Mouse (Mus musculus) neural tube, embryonic 15.5 days (tissue): ENCODE results near the gene Topors. TPM values are rescaled to one million over a fixed set of nuclear protein-coding genes. Genes with fewer than 3 reads are reported as not detected.

Experiments
- ATAC-seq: fragments of 200-750 bp; cut with Nextera tagmentation; 2 replicates; pipeline ENCODE4 v1.8.0; 2017; ENCODE audit warnings: mild to moderate bottlenecking, moderate TSS enrichment, moderate library complexity; ENCODE audit not compliant: low FRiP score
- H3K27ac ChIP-seq: fragments of 300-500 bp; sonication (generic); replicated peaks from 2 replicates; pipeline ENCODE4 v1.5.1; 2015; ENCODE audit warnings: mild to moderate bottlenecking, inconsistent platforms
- H3K27me3 ChIP-seq: fragments of 300-500 bp; sonication (generic); replicated peaks from 2 replicates; pipeline ENCODE4 v1.6.1; 2015; ENCODE audit warnings: inconsistent platforms
- H3K36me3 ChIP-seq: fragments of 300-500 bp; sonication (generic); 2 replicates; pipeline ENCODE4 v1.6.1; 2015; ENCODE audit warnings: inconsistent platforms
- H3K4me1 ChIP-seq: fragments of 300-500 bp; sonication (generic); 2 replicates; pipeline ENCODE4 v1.6.1; 2015; ENCODE audit warnings: inconsistent platforms
- H3K4me2 ChIP-seq: fragments of 300-500 bp; sonication (generic); 2 replicates; pipeline ENCODE4 v1.6.1; 2015; ENCODE audit warnings: inconsistent platforms, mild to moderate bottlenecking, moderate library complexity
- H3K4me3 ChIP-seq: fragments of 300-500 bp; sonication (generic); replicated peaks from 2 replicates; pipeline ENCODE4 v1.5.1; 2015; ENCODE audit warnings: mild to moderate bottlenecking, inconsistent platforms
- H3K9ac ChIP-seq: fragments of 300-500 bp; sonication (generic); replicated peaks from 2 replicates; pipeline ENCODE4 v1.6.1; 2015; ENCODE audit warnings: mild to moderate bottlenecking, inconsistent platforms
- H3K9me3 ChIP-seq: fragments of 300-500 bp; sonication (generic); replicated peaks from 2 replicates; pipeline ENCODE4 v1.6.1; 2016; ENCODE audit warnings: inconsistent platforms
- WGBS: fragments of 180-500 bp; shearing (Covaris S2); methylation state at CpG from one replicate; pipeline ENCODE4 v1.1.7; 2015; ENCODE audit warnings: mixed read lengths; 5-methylcytosine and 5-hydroxymethylcytosine counted together
- polyA plus RNA-seq: library from polyadenylated mRNA; unstranded; fragments of >200 nt; fragmentation: Nextera tagmentation; extraction: Ambion mirVana; gene quantifications from 2 replicates; pipeline ENCODE4 v1.2.1, GENCODE M21; 2015

Gene Topors
- polyA plus RNA-seq, 1 experiment from 2014 or later: 30.0 TPM

GRCm38 (mm10) chr4:40243006-40243405 is 26.6 kb downstream of the Topors start:
- H3K9me3 ChIP-seq: no peaks in the 10 kb centered on the region
- H3K4me2 ChIP-seq: no peak overlapping the region
- no peaks in the 10 kb centered on the region for H3K36me3 ChIP-seq
- H3K4me3 ChIP-seq: no peak overlapping the region
- no peak overlapping the region for H3K27ac ChIP-seq
- no peak for ATAC-seq
- peaks cover 17% of the 10 kb centered on the region for H3K4me1 ChIP-seq
- 79% methylated on average over 4 of the region's 4 CpGs for WGBS
- H3K27me3 ChIP-seq: no peaks in the 10 kb centered on the region
- no peak overlapping the region for H3K9ac ChIP-seq

- 59% methylated on average over 6 of the region's 6 CpGs for WGBS
- Histone ChIP-seq H3K27me3 (no peaks in the 10 kb centered on the region), H3K27ac (no peak overlapping the region), H3K9me3 (no peaks in the 10 kb centered on the region), H3K4me2 (no peak overlapping the region), H3K4me3 (no peak overlapping the region), H3K9ac (no peak overlapping the region), H3K4me1 (peaks cover 17% of the 10 kb centered on the region), H3K36me3 (no peaks in the 10 kb centered on the region)
- ATAC-seq: no peak
Measured at GRCm38 (mm10) chr4:40241928-40242327, 27.7 kb downstream of the Topors start.

GRCm38 (mm10) chr4:40240272-40240744 is 29.3 kb downstream of the Topors start:
- H3K4me1 ChIP-seq: peaks cover 17% of the 10 kb centered on the region
- H3K36me3 ChIP-seq: no peaks in the 10 kb centered on the region
- peak overlapping the region; percentile 77 for H3K4me2 ChIP-seq
- H3K27ac ChIP-seq: no peak overlapping the region
- 40% methylated on average over 5 of the region's 5 CpGs for WGBS
- H3K27me3 ChIP-seq: no peaks in the 10 kb centered on the region
- H3K9me3 ChIP-seq: no peaks in the 10 kb centered on the region
- no peak overlapping the region for H3K9ac ChIP-seq
- 0 out of 2 replicates have a peak, but pooled peaks have one; percentile 14 for ATAC-seq
- peak overlapping the region; percentile 47 for H3K4me3 ChIP-seq

GRCm38 (mm10) chr4:40239409-40240271 is 30.0 kb downstream of the Topors start, which contains the start of gene Ddx58:
Ddx58 (minus strand) TSS chr4:40239828.
- peaks cover 17% of the 10 kb centered on the region for H3K4me1 ChIP-seq
- peak within 1 kb of the TSS; percentile 50 for H3K9ac ChIP-seq
- peak; percentile 57; the same call in 1 of the 2 replicates for ATAC-seq
- H3K9me3 ChIP-seq: no peaks in the 10 kb centered on the region
- WGBS: 3% methylated on average over 33 of the region's 35 CpGs
- no peaks in the 10 kb centered on the region for H3K27me3 ChIP-seq
- 0 out of 2 replicates have a peak within 1 kb of the TSS, but pooled peaks have one; percentile 45 for H3K27ac ChIP-seq
- H3K4me3 ChIP-seq: peak within 1 kb of the TSS; percentile 47
- peak within 1 kb of the TSS; percentile 77 for H3K4me2 ChIP-seq
- no peaks in the 10 kb centered on the region for H3K36me3 ChIP-seq

GRCm38 (mm10) chr4:40238483-40239408 is 30.9 kb downstream of the Topors start:
- Histone ChIP-seq H3K36me3 (no peaks in the 10 kb centered on the region), H3K4me2 (peak overlapping the region; percentile 77), H3K9me3 (no peaks in the 10 kb centered on the region), H3K4me3 (peak overlapping the region; percentile 47), H3K9ac (peak overlapping the region; percentile 50), H3K4me1 (peaks cover 17% of the 10 kb centered on the region), H3K27me3 (no peaks in the 10 kb centered on the region), H3K27ac (0 out of 2 replicates have a peak overlapping the region, but pooled peaks have one; percentile 45)
- peak; percentile 45; the same call in 1 of the 2 replicates for ATAC-seq
- 2% methylated on average over 17 of the region's 17 CpGs for WGBS

GRCm38 (mm10) chr4:40236829-40237228 is 32.8 kb downstream of the Topors start:
- no peak for ATAC-seq
- no peak overlapping the region for H3K4me2 ChIP-seq
- no peak overlapping the region for H3K27ac ChIP-seq
- 89% methylated on average over 4 of the region's 4 CpGs for WGBS
- no peak overlapping the region for H3K9ac ChIP-seq
- no peaks in the 10 kb centered on the region for H3K27me3 ChIP-seq
- H3K4me3 ChIP-seq: no peak overlapping the region
- no peaks in the 10 kb centered on the region for H3K36me3 ChIP-seq
- H3K4me1 ChIP-seq: peaks cover 17% of the 10 kb centered on the region
- no peaks in the 10 kb centered on the region for H3K9me3 ChIP-seq

GRCm38 (mm10) chr4:40234256-40234655 is 35.4 kb downstream of the Topors start:
- no peak overlapping the region for H3K9ac ChIP-seq
- peaks cover 8% of the 10 kb centered on the region for H3K4me1 ChIP-seq
- H3K36me3 ChIP-seq: no peaks in the 10 kb centered on the region
- no peak overlapping the region for H3K4me3 ChIP-seq
- H3K4me2 ChIP-seq: no peak overlapping the region
- H3K9me3 ChIP-seq: no peaks in the 10 kb centered on the region
- H3K27ac ChIP-seq: no peak overlapping the region
- no peaks in the 10 kb centered on the region for H3K27me3 ChIP-seq
- no peak for ATAC-seq
- 73% methylated on average over 6 of the region's 6 CpGs for WGBS

GRCm38 (mm10) chr4:40233062-40233664 is 36.5 kb downstream of the Topors start:
- Histone ChIP-seq H3K9ac (no peak overlapping the region), H3K4me2 (no peak overlapping the region), H3K27me3 (no peaks in the 10 kb centered on the region), H3K36me3 (no peaks in the 10 kb centered on the region), H3K27ac (no peak overlapping the region), H3K4me1 (no peaks in the 10 kb centered on the region), H3K9me3 (no peaks in the 10 kb centered on the region), H3K4me3 (no peak overlapping the region)
- ATAC-seq: no peak
- WGBS: 89% methylated on average over 7 of the region's 7 CpGs

- no peak overlapping the region for H3K4me2 ChIP-seq
- no peak for ATAC-seq
- H3K36me3 ChIP-seq: no peaks in the 10 kb centered on the region
- H3K27ac ChIP-seq: no peak overlapping the region
- H3K4me3 ChIP-seq: no peak overlapping the region
- no peaks in the 10 kb centered on the region for H3K27me3 ChIP-seq
- H3K9ac ChIP-seq: no peak overlapping the region
- no peaks in the 10 kb centered on the region for H3K4me1 ChIP-seq
- no peaks in the 10 kb centered on the region for H3K9me3 ChIP-seq
- WGBS: 93% methylated on average over 6 of the region's 6 CpGs
Measured at GRCm38 (mm10) chr4:40229723-40230122, 39.9 kb downstream of the Topors start.

- Histone ChIP-seq H3K27me3 (no peaks in the 10 kb centered on the region), H3K36me3 (no peaks in the 10 kb centered on the region), H3K4me1 (no peaks in the 10 kb centered on the region), H3K4me3 (no peak overlapping the region), H3K9me3 (no peaks in the 10 kb centered on the region), H3K9ac (no peak overlapping the region), H3K27ac (no peak overlapping the region), H3K4me2 (no peak overlapping the region)
- 93% methylated on average over 7 of the region's 7 CpGs for WGBS
- ATAC-seq: no peak
Measured at GRCm38 (mm10) chr4:40227886-40228285, 41.8 kb downstream of the Topors start.

GRCm38 (mm10) chr4:40227131-40227530 is 42.5 kb downstream of the Topors start:
- no peaks in the 10 kb centered on the region for H3K27me3 ChIP-seq

More at GRCm38 (mm10) chr4:40227131-40227530, 42.5 kb downstream of the Topors start:
- no peak overlapping the region for H3K4me3 ChIP-seq
- H3K36me3 ChIP-seq: no peaks in the 10 kb centered on the region
- no peak overlapping the region for H3K4me2 ChIP-seq
- H3K9ac ChIP-seq: no peak overlapping the region
- H3K4me1 ChIP-seq: peaks cover under 1% of the 10 kb centered on the region
- ATAC-seq: no peak
- H3K27ac ChIP-seq: no peak overlapping the region
- WGBS: 90% methylated on average over 11 of the region's 11 CpGs
- no peaks in the 10 kb centered on the region for H3K9me3 ChIP-seq
